Mouse (Mus musculus) right cerebral cortex, postnatal 25 days (tissue): ENCODE measurements around the gene 4833427G06Rik.
A peak's percentile ranks its signal among the peaks of the same experiment; 100 is the strongest.

Experiments used
- DNase-seq: peaks from one replicate; pipeline ENCODE4 v3.0.0; 2022

The 4833427G06Rik gene

GRCm38 (mm10) chr9:51060601-51061000 is 41.3 kb downstream of the 4833427G06Rik start, which contains the start of gene Btg4:
Gene Btg4 (plus strand): TSS chr9:51060901.
- no peak for DNase-seq

- peak; percentile 36 for DNase-seq
Measured at GRCm38 (mm10) chr9:51058951-51059521, 42.8 kb downstream of the 4833427G06Rik start.

GRCm38 (mm10) chr9:51056360-51057324 is 45.2 kb downstream of the 4833427G06Rik start:
- DNase-seq: no peak

GRCm38 (mm10) chr9:51052180-51052579 is 49.7 kb downstream of the 4833427G06Rik start:
- no peak for DNase-seq

GRCm38 (mm10) chr9:51042136-51042535 is 59.7 kb downstream of the 4833427G06Rik start:
- DNase-seq: no peak

GRCm38 (mm10) chr9:51041491-51041980 is 60.3 kb downstream of the 4833427G06Rik start:
- DNase-seq: no peak

- no peak for DNase-seq
Measured at GRCm38 (mm10) chr9:51032785-51033529, 68.9 kb downstream of the 4833427G06Rik start.

DNA sequence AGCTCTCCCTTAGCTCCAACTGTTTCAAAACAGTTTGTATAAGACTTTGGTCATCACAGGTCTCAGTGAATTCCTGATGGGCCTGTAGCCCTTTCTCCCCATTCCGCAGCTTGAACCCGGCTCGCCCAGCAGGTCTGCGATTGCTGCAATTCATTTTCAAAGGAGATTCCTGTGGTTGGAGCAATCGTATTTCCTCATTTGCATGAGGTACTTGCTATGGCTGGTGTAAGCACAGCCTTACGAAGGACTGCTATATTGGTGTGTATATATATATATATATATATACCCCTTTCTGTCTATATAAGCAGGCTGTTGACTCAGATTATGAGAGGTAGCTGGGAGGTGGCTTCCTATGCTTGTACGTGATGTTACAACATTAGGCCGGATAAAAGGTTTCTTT is 69.6 kb downstream of the 4833427G06Rik start:
- DNase-seq: no peak

DNA sequence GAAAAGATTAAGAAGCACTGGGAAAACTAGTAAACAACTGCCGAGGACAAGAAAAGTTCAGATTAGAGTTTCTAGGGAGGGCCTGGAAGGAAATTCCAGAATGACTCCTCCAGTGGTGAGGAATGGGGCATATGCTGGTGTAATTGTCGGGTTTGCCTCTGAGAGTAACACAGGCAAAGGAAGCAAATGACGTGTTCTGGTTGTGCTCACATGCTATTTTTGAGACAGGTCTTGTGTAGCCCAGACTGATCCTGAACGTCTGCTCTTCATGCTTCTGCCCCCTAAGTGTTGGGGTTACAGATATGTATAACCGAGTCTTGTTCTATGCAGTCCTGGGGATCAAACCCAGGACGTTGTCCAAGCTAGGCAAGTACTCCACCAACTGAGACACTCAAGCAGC is 70.3 kb downstream of the 4833427G06Rik start:
- no peak for DNase-seq
